Mouse (Mus musculus): ENCODE results near the gene Clpb. TPM values are rescaled to one million over a fixed set of nuclear protein-coding genes. Genes with fewer than 3 reads are reported as not detected.
A peak's percentile ranks its signal among the peaks of the same experiment; 100 is the strongest.

The Clpb gene
- polyA plus RNA-seq, 1 experiment = 7.2 TPM

GRCm38 (mm10) chr7:101700296-101700695, 36.9 kb downstream of the Clpb start:
- Histone ChIP-seq H3K27ac (ENCODE audit: insufficient read depth, low read depth, low read length) (no peak overlapping the region), H3K4me3 (ENCODE audit: low read depth, low read length) (no peak overlapping the region), H3K4me1 (ENCODE audit: control insufficient read depth, insufficient read depth, insufficient read length, low read length) (no peaks in the 10 kb centered on the region), H3K36me3 (ENCODE audit: control insufficient read depth, insufficient read depth, low read length) (no peaks in the 10 kb centered on the region), H3K27me3 (ENCODE audit: control insufficient read depth, insufficient read depth, low read length) (no peaks in the 10 kb centered on the region)
- TF ChIP-seq POLR2A (IDR thresholded peaks at IDR 0.05; ENCODE audit: low read depth, low read length) (no peak), CTCF (IDR thresholded peaks at IDR 0.05; ENCODE audit: extremely low read depth, insufficient read length, insufficient replicate concordance, low read depth, low read length) (no peak)
- WGBS = 74% methylated on average over 3 of the region's 3 CpGs

GRCm38 (mm10) chr7:101702706-101703105, 39.3 kb downstream of the Clpb start:
- WGBS = 72% methylated on average over 5 of the region's 5 CpGs
- peaks cover 2% of the 10 kb centered on the region; the same call in 1 of the 2 replicates for H3K36me3 ChIP-seq (ENCODE audit: control insufficient read depth, insufficient read depth, low read length)
- TF ChIP-seq POLR2A (IDR thresholded peaks at IDR 0.05; ENCODE audit: low read depth, low read length) (no peak), CTCF (IDR thresholded peaks at IDR 0.05; ENCODE audit: extremely low read depth, insufficient read length, insufficient replicate concordance, low read depth, low read length) (no peak)
- no peak overlapping the region for H3K4me3 ChIP-seq (ENCODE audit: low read depth, low read length)
- H3K27me3 ChIP-seq (ENCODE audit: control insufficient read depth, insufficient read depth, low read length) = no peaks in the 10 kb centered on the region
- no peaks in the 10 kb centered on the region for H3K4me1 ChIP-seq (ENCODE audit: control insufficient read depth, insufficient read depth, insufficient read length, low read length)
- H3K27ac ChIP-seq (ENCODE audit: insufficient read depth, low read depth, low read length) = no peak overlapping the region

- TF ChIP-seq CTCF (IDR thresholded peaks at IDR 0.05; ENCODE audit: extremely low read depth, insufficient read length, insufficient replicate concordance, low read depth, low read length) = no peak
- no peak for TF ChIP-seq POLR2A (IDR thresholded peaks at IDR 0.05; ENCODE audit: low read depth, low read length)
- H3K27ac ChIP-seq (ENCODE audit: insufficient read depth, low read depth, low read length) = no peak overlapping the region
- no peak overlapping the region for H3K4me3 ChIP-seq (ENCODE audit: low read depth, low read length)
- peaks cover 3% of the 10 kb centered on the region; the same call in 1 of the 2 replicates for H3K4me1 ChIP-seq (ENCODE audit: control insufficient read depth, insufficient read depth, insufficient read length, low read length)
- no peaks in the 10 kb centered on the region for H3K27me3 ChIP-seq (ENCODE audit: control insufficient read depth, insufficient read depth, low read length)
- WGBS = 76% methylated on average over 3 of the region's 3 CpGs
- peaks cover 2% of the 10 kb centered on the region; the same call in 1 of the 2 replicates for H3K36me3 ChIP-seq (ENCODE audit: control insufficient read depth, insufficient read depth, low read length)
Measured at GRCm38 (mm10) chr7:101709586-101709985, 46.2 kb downstream of the Clpb start.

GRCm38 (mm10) chr7:101710236-101710635, 46.8 kb downstream of the Clpb start:
- Histone ChIP-seq H3K27me3 (ENCODE audit: control insufficient read depth, insufficient read depth, low read length) (no peaks in the 10 kb centered on the region), H3K36me3 (ENCODE audit: control insufficient read depth, insufficient read depth, low read length) (peaks cover 2% of the 10 kb centered on the region; the same call in 1 of the 2 replicates), H3K4me1 (ENCODE audit: control insufficient read depth, insufficient read depth, insufficient read length, low read length) (peaks cover 8% of the 10 kb centered on the region; the same call in 1 of the 2 replicates), H3K27ac (ENCODE audit: insufficient read depth, low read depth, low read length) (no peak overlapping the region), H3K4me3 (ENCODE audit: low read depth, low read length) (no peak overlapping the region)
- WGBS = 69% methylated on average over 5 of the region's 5 CpGs
- no peak for TF ChIP-seq CTCF (IDR thresholded peaks at IDR 0.05; ENCODE audit: extremely low read depth, insufficient read length, insufficient replicate concordance, low read depth, low read length)
- no peak for TF ChIP-seq POLR2A (IDR thresholded peaks at IDR 0.05; ENCODE audit: low read depth, low read length)

- 88% methylated on average over 9 of the region's 9 CpGs for WGBS
Measured at GRCm38 (mm10) chr7:101713828-101714400, 50.5 kb downstream of the Clpb start.

GRCm38 (mm10) chr7:101715041-101715551, 51.7 kb downstream of the Clpb start:
- Histone ChIP-seq H3K4me3 (ENCODE audit: low read depth, low read length) (no peak overlapping the region), H3K27me3 (ENCODE audit: control insufficient read depth, insufficient read depth, low read length) (no peaks in the 10 kb centered on the region), H3K36me3 (ENCODE audit: control insufficient read depth, insufficient read depth, low read length) (no peaks in the 10 kb centered on the region), H3K27ac (ENCODE audit: insufficient read depth, low read depth, low read length) (peak overlapping the region; percentile 24; the same call in 1 of the 2 replicates), H3K4me1 (ENCODE audit: control insufficient read depth, insufficient read depth, insufficient read length, low read length) (peaks cover 5% of the 10 kb centered on the region; the same call in 1 of the 2 replicates)
- no peak for TF ChIP-seq CTCF (IDR thresholded peaks at IDR 0.05; ENCODE audit: extremely low read depth, insufficient read length, insufficient replicate concordance, low read depth, low read length)
- no peak for TF ChIP-seq POLR2A (IDR thresholded peaks at IDR 0.05; ENCODE audit: low read depth, low read length)
- 49% methylated on average over 5 of the region's 5 CpGs for WGBS

More at GRCm38 (mm10) chr7:101713828-101714400, 50.5 kb downstream of the Clpb start:
- Histone ChIP-seq H3K27ac (ENCODE audit: insufficient read depth, low read depth, low read length) (no peak overlapping the region), H3K27me3 (ENCODE audit: control insufficient read depth, insufficient read depth, low read length) (no peaks in the 10 kb centered on the region), H3K36me3 (ENCODE audit: control insufficient read depth, insufficient read depth, low read length) (no peaks in the 10 kb centered on the region), H3K4me3 (ENCODE audit: low read depth, low read length) (no peak overlapping the region), H3K4me1 (ENCODE audit: control insufficient read depth, insufficient read depth, insufficient read length, low read length) (peaks cover 8% of the 10 kb centered on the region; the same call in 1 of the 2 replicates)
- no peak for TF ChIP-seq CTCF (IDR thresholded peaks at IDR 0.05; ENCODE audit: extremely low read depth, insufficient read length, insufficient replicate concordance, low read depth, low read length)
- no peak for TF ChIP-seq POLR2A (IDR thresholded peaks at IDR 0.05; ENCODE audit: low read depth, low read length)

- 82% methylated on average over 3 of the region's 3 CpGs for WGBS
- no peaks in the 10 kb centered on the region for H3K4me1 ChIP-seq (ENCODE audit: control insufficient read depth, insufficient read depth, insufficient read length, low read length)
Measured at GRCm38 (mm10) chr7:101720356-101720755, 56.9 kb downstream of the Clpb start.

More at GRCm38 (mm10) chr7:101720356-101720755, 56.9 kb downstream of the Clpb start:
- no peaks in the 10 kb centered on the region for H3K36me3 ChIP-seq (ENCODE audit: control insufficient read depth, insufficient read depth, low read length)
- no peak overlapping the region for H3K4me3 ChIP-seq (ENCODE audit: low read depth, low read length)
- TF ChIP-seq POLR2A (IDR thresholded peaks at IDR 0.05; ENCODE audit: low read depth, low read length) = no peak
- no peak for TF ChIP-seq CTCF (IDR thresholded peaks at IDR 0.05; ENCODE audit: extremely low read depth, insufficient read length, insufficient replicate concordance, low read depth, low read length)
- no peak overlapping the region for H3K27ac ChIP-seq (ENCODE audit: insufficient read depth, low read depth, low read length)
- H3K27me3 ChIP-seq (ENCODE audit: control insufficient read depth, insufficient read depth, low read length) = no peaks in the 10 kb centered on the region
